Mouse (Mus musculus) CH12.LX (cell line): ENCODE data around the gene Cables2.

Source experiments
- CTCF ChIP-seq, 2 experiments: IDR thresholded peaks in 1 of 2; conservative IDR thresholded peaks in 1 of 2; 2 replicates each; pipeline ENCODE4 v1.5.1; 2011 to 2012; ENCODE audit warnings: low read depth in 2 of 2, low read length in 2 of 2, improper control_type of control experiment in 1 of 2, inconsistent platforms in 1 of 2, mild to moderate bottlenecking in 1 of 2, moderate library complexity in 1 of 2
- EP300 ChIP-seq: IDR thresholded peaks from 2 replicates; pipeline ENCODE4 v1.6.1; 2011; ENCODE audit warnings: low read length, improper control_type of control experiment
- ETS1 ChIP-seq: conservative IDR thresholded peaks from 2 replicates; pipeline ENCODE4 v1.6.1; 2012; ENCODE audit warnings: low read depth, mild to moderate bottlenecking, inconsistent platforms, low read length, improper control_type of control experiment, moderate library complexity
- GABPA ChIP-seq: IDR thresholded peaks from 2 replicates; pipeline ENCODE4 v1.6.1; 2012; ENCODE audit warnings: low read depth, low read length, improper control_type of control experiment, inconsistent platforms; ENCODE audit not compliant: insufficient replicate concordance
- HCFC1 ChIP-seq: IDR thresholded peaks from 2 replicates; pipeline ENCODE4 v1.6.1; 2012; ENCODE audit warnings: low read depth, mild to moderate bottlenecking, inconsistent platforms, low read length, improper control_type of control experiment
- KAT2A ChIP-seq: IDR thresholded peaks from 2 replicates; pipeline ENCODE4 v1.6.1; 2012; ENCODE audit warnings: low read length, improper control_type of control experiment, inconsistent platforms; ENCODE audit not compliant: insufficient replicate concordance
- POLR2A ChIP-seq: IDR thresholded peaks from 2 replicates; pipeline ENCODE4 v1.6.1; 2011; ENCODE audit warnings: low read depth, mild to moderate bottlenecking, improper control_type of control experiment, low read length
- POLR2AphosphoS2 ChIP-seq: IDR thresholded peaks from 2 replicates; pipeline ENCODE4 v1.6.1; 2011; ENCODE audit warnings: low read depth, low read length, improper control_type of control experiment
- RAD21 ChIP-seq: IDR thresholded peaks from 2 replicates; pipeline ENCODE4 v1.6.1; 2011; ENCODE audit warnings: low read depth, mild to moderate bottlenecking, low read length, improper control_type of control experiment, moderate library complexity
- TCF12 ChIP-seq: IDR thresholded peaks from 2 replicates; pipeline ENCODE4 v1.6.1; 2014; ENCODE audit warnings: low read depth, mild to moderate bottlenecking, inconsistent platforms, low read length, improper control_type of control experiment
- USF1 ChIP-seq: IDR thresholded peaks from 2 replicates; pipeline ENCODE4 v1.6.1; 2014; ENCODE audit warnings: low read depth, mild to moderate bottlenecking, inconsistent platforms, low read length, improper control_type of control experiment
- USF2 ChIP-seq: conservative IDR thresholded peaks from 2 replicates; pipeline ENCODE4 v1.6.1; 2011; ENCODE audit warnings: low read depth, low read length, improper control_type of control experiment

DNA sequence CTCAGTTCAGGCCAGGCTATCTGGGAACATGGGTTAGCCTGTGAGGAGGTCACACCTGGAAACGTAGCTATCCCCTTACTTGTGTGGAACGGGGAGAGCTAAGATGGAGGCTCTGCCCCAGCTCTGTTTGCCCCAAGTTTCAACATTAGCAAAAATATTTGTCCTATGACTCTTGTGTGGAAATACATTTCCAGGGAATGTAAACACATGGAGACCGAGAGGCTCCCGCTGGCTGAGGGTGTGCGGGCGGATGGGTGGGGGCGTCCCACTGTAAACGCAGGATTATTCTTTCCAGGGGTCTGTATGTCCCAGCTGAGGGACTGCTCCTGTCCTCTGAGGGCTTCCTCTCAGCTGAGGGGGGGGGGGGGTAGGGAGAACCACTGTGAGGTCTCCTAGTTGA lies 38.9 kb downstream of the Cables2 start:
- no peak for TF ChIP-seq POLR2A
- TF ChIP-seq USF1, result no peak
- no peak for TF ChIP-seq HCFC1
- TF ChIP-seq USF2, result no peak
- no peak for TF ChIP-seq CTCF (conservative IDR thresholded peaks at IDR 0.05 in 1 of 2, IDR thresholded peaks at IDR 0.05 in 1 of 2; ENCODE audit: low read depth in 2 of 2, low read length in 2 of 2)
- no peak for TF ChIP-seq ETS1
- TF ChIP-seq TCF12, result no peak
- TF ChIP-seq GABPA, result no peak
- TF ChIP-seq KAT2A, result no peak
- no peak for TF ChIP-seq RAD21
- TF ChIP-seq POLR2AphosphoS2, result no peak
- TF ChIP-seq EP300, result no peak
